Mouse (Mus musculus) heart, postnatal 0 days (tissue): ENCODE data around the gene Lrp8. TPM values are rescaled to one million over a fixed set of nuclear protein-coding genes. Genes with fewer than 3 reads are reported as not detected.

ENCODE experiments used
- ATAC-seq: fragments of 200-750 bp; cut with Nextera tagmentation; 2 replicates; pipeline ENCODE4 v1.8.0; 2017; ENCODE audit warnings: low read depth, moderate number of reproducible peaks, moderate library complexity; ENCODE audit not compliant: insufficient read depth
- DNase-seq: peaks from one replicate; pipeline ENCODE4 v3.0.0-alpha.2; 2016; ENCODE audit warnings: low spot score
- H3K27ac ChIP-seq: fragments of 300-500 bp; sonication (generic); 2 replicates; pipeline ENCODE4 v1.5.1; 2014; ENCODE audit warnings: low read depth, mild to moderate bottlenecking
- H3K27me3 ChIP-seq: fragments of 300-500 bp; sonication (generic); 2 replicates; pipeline ENCODE4 v1.6.1; 2014; ENCODE audit warnings: low read length, mixed read lengths; ENCODE audit not compliant: control insufficient read depth, insufficient read depth
- H3K36me3 ChIP-seq: fragments of 300-500 bp; sonication (generic); replicated peaks from 2 replicates; pipeline ENCODE4 v1.6.1; 2014; ENCODE audit warnings: low read length, mixed read lengths; ENCODE audit not compliant: control insufficient read depth, insufficient read depth
- H3K4me1 ChIP-seq: fragments of 300-500 bp; sonication (generic); 2 replicates; pipeline ENCODE4 v1.6.1; 2014; ENCODE audit warnings: antibody characterized with exemption; ENCODE audit not compliant: control insufficient read depth, insufficient read depth
- H3K4me2 ChIP-seq: fragments of 300-500 bp; sonication (generic); 2 replicates; pipeline ENCODE4 v1.6.1; 2014; ENCODE audit warnings: low read depth, mild to moderate bottlenecking, low read length, moderate library complexity
- H3K4me3 ChIP-seq: fragments of 300-500 bp; sonication (generic); 2 replicates; pipeline ENCODE4 v1.5.1; 2014; ENCODE audit warnings: low read depth, low read length
- H3K9ac ChIP-seq: fragments of 300-500 bp; sonication (generic); replicated peaks from 2 replicates; pipeline ENCODE4 v1.6.1; 2014; ENCODE audit warnings: low read depth, low read length, mixed read lengths
- H3K9me3 ChIP-seq: fragments of 300-500 bp; sonication (generic); replicated peaks from 2 replicates; pipeline ENCODE4 v1.6.1; 2016; ENCODE audit warnings: low read length; ENCODE audit not compliant: control insufficient read depth
- CTCF ChIP-seq: IDR thresholded peaks from 2 replicates; pipeline ENCODE4 v1.5.1; 2016; ENCODE audit warnings: antibody characterized with exemption, control low read depth, low read depth
- EP300 ChIP-seq: IDR thresholded peaks from 2 replicates; pipeline ENCODE4 v1.6.1; 2016; ENCODE audit warnings: antibody characterized with exemption, low read depth
- WGBS: fragments of 180-500 bp; shearing (Covaris S2); extraction: QIAGEN DNeasy Blood & Tissue Kit; methylation state at CpG from one replicate; pipeline ENCODE4 v1.1.7; 2014; 5-methylcytosine and 5-hydroxymethylcytosine counted together
- polyA plus RNA-seq: library from polyadenylated mRNA; unstranded; fragments of >200 nt; fragmentation: Nextera tagmentation; extraction: Ambion mirVana; gene quantifications from 2 replicates; pipeline ENCODE4 v1.2.1, GENCODE M21; 2015
- total RNA-seq: library from RNA; depleted of rRNA; stranded (reverse); fragments of >200 nt; gene quantifications from 2 replicates; pipeline ENCODE4 v1.2.3, GENCODE M21; 2014; ENCODE audit warnings: low replicate concordance

The Lrp8 gene
- total and polyA plus RNA-seq, 2 experiments from 2014 or later = 0.57 TPM; not detected in 1

DNA sequence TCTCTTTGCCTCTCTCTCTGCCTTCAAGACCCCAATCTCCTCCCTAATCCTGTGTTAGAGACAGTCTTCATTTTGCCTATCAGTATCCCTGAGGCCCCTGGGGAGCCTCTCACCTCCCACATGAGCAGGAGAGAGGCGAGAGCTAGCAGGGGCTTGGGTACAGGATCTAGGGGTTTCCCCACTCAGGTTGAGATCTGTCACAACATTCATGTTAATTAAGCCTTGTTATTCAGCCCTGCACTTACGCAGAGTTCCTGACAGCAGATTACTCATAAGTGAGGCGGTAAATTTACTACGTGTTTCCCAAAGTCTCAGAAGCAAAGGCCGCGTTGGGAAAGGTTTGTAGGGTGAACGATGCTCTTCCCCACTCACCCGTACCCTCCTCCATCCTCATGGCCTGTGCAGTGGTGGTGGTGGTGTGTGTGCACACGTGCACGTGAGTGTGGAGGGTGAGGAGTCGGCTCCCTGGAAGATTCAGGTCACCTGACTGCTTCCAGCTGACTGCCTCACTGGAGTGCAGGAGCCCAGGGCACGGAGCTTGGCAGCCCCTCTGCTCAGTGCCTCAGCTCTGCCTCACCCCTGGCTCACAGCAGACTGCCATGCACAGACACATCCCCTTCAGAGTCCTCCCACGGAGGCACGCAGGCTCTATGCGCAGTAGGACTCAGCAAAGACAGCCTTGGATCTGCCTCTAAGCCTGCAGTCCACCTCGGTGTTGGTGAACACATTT, 18.1 kb downstream of the Lrp8 start:
- DNase-seq = no peak
- H3K4me1 ChIP-seq = no peaks in the 10 kb centered on the region
- no peak overlapping the region for H3K27ac ChIP-seq
- WGBS = 62% methylated on average over 16 of the region's 16 CpGs
- no peaks in the 10 kb centered on the region for H3K9me3 ChIP-seq
- no peaks in the 10 kb centered on the region for H3K36me3 ChIP-seq
- H3K4me3 ChIP-seq = no peak overlapping the region
- H3K4me2 ChIP-seq = no peak overlapping the region
- no peak overlapping the region for H3K9ac ChIP-seq
- no peak for ATAC-seq
- TF ChIP-seq EP300 = no peak
- no peak for TF ChIP-seq CTCF
- 0 out of 2 replicates have a peak, but pooled peaks cover 7% of the 10 kb centered on the region for H3K27me3 ChIP-seq

- DNase-seq (peak; percentile 26), ATAC-seq (no peak)
- 73% methylated on average over 8 of the region's 8 CpGs for WGBS
Observed at GRCm38 (mm10) chr4:107820856-107821619, 19.0 kb downstream of the Lrp8 start.

GRCm38 (mm10) chr4:107822936-107823411, 20.9 kb downstream of the Lrp8 start:
- Histone ChIP-seq H3K9me3 (no peaks in the 10 kb centered on the region), H3K4me3 (no peak overlapping the region), H3K4me2 (no peak overlapping the region), H3K9ac (no peak overlapping the region), H3K27me3 (0 out of 2 replicates have a peak, but pooled peaks cover 7% of the 10 kb centered on the region), H3K27ac (no peak overlapping the region), H3K36me3 (no peaks in the 10 kb centered on the region), H3K4me1 (no peaks in the 10 kb centered on the region)
- TF ChIP-seq CTCF (no peak), EP300 (no peak)
- ATAC-seq (no peak), DNase-seq (no peak)
- 59% methylated on average over 9 of the region's 9 CpGs for WGBS

More at GRCm38 (mm10) chr4:107820856-107821619, 19.0 kb downstream of the Lrp8 start:
- TF ChIP-seq EP300 (no peak), CTCF (no peak)
- no peaks in the 10 kb centered on the region for H3K9me3 ChIP-seq
- H3K4me2 ChIP-seq = no peak overlapping the region
- no peak overlapping the region for H3K27ac ChIP-seq
- H3K27me3 ChIP-seq = 0 out of 2 replicates have a peak, but pooled peaks cover 7% of the 10 kb centered on the region
- no peak overlapping the region for H3K4me3 ChIP-seq
- H3K36me3 ChIP-seq = no peaks in the 10 kb centered on the region
- H3K9ac ChIP-seq = no peak overlapping the region
- H3K4me1 ChIP-seq = no peaks in the 10 kb centered on the region

DNA sequence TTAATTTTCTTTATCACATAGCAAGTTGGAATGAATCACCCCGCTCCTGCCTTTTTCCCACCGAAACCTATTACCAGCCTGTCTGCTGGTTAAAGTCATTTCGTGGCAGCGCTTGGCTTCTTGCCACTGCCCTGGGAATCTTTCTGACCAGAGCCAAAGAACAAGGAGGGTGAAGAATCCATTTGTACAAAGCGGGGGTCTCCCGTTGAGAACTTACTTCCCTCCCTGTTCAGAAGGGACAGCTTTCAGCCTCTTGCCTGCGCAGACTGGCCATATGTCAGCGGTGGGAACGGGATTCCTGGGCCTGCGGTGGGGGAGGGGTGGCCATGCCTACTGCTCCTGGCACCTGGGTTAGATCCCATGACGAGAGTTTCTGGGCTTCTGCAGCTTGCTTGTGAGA, 21.4 kb downstream of the Lrp8 start:
- TF ChIP-seq EP300 (no peak), CTCF (no peak)
- Histone ChIP-seq H3K4me2 (no peak overlapping the region), H3K9me3 (no peaks in the 10 kb centered on the region), H3K27me3 (0 out of 2 replicates have a peak, but pooled peaks cover 7% of the 10 kb centered on the region), H3K9ac (no peak overlapping the region), H3K4me3 (no peak overlapping the region), H3K27ac (no peak overlapping the region), H3K36me3 (no peaks in the 10 kb centered on the region), H3K4me1 (no peaks in the 10 kb centered on the region)
- DNase-seq (no peak), ATAC-seq (no peak)
- 49% methylated on average over 11 of the region's 11 CpGs for WGBS

GRCm38 (mm10) chr4:107828727-107829218, 26.7 kb downstream of the Lrp8 start:
- DNase-seq (no peak), ATAC-seq (no peak)
- WGBS = 57% methylated on average over 10 of the region's 10 CpGs

More at GRCm38 (mm10) chr4:107828727-107829218, 26.7 kb downstream of the Lrp8 start:
- Histone ChIP-seq H3K4me3 (no peak overlapping the region), H3K27ac (no peak overlapping the region), H3K4me2 (no peak overlapping the region), H3K36me3 (no peaks in the 10 kb centered on the region), H3K4me1 (no peaks in the 10 kb centered on the region), H3K9ac (no peak overlapping the region), H3K9me3 (no peaks in the 10 kb centered on the region), H3K27me3 (no peaks in the 10 kb centered on the region)
- TF ChIP-seq EP300 = no peak
- TF ChIP-seq CTCF = no peak
